Mouse (Mus musculus) B cell, adult 62 days (primary cell): ENCODE results near the gene Olfr1220. TPM values are rescaled to one million over a fixed set of nuclear protein-coding genes. Genes with fewer than 3 reads are reported as not detected.

Source experiments
- total RNA-seq: library from RNA; stranded (reverse); gene quantifications from 4 replicates; pipeline ENCODE4 v1.2.4, GENCODE M21; 2023

The Olfr1220 gene
- total RNA-seq: not detected in 4 replicates

DNA sequence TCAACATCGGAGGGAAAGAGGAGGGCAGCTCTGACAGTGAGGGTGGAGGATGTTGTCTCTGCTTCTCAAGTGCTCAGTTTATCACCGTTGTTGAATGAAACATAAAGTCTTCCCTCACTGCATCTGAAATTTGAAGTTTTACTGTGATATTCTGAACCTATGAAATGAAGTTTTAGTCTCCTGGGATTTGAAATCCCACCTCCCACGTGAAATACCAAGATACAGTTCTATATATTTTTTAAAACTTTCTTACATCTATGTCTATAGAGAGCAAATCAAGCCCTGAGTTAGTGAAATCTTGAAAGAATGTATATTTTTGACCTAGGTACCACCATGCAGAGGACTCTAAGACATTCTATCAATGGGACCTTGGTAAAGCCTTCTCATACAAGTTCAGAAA is at the start of gene Olfr1220:
TSS of gene Olfr1220 (minus strand) at position 101 of the 400 bp plus-strand sequence.

DNA sequence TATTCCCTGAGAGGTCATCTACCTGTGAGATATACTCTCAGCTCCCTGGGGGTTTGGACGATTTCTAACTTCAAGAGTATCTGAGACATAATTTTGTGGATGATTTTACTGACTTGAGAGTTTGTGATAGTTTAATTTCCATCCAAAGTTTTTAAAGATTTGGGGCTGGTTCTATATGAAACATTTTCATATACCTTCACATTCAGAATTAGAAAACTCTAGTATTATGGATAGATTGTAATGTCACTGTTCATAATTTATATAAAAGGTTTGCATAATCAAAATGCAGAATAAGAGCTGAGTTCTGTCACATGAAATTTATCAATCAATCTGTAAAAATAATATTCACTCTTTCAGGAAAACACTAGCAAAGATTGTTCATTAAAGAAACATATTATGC is 44.8 kb upstream of the Olfr1220 start, which contains the start of gene Olfr1223:
TSS of gene Olfr1223 (minus strand) at position 101 of the 400 bp plus-strand sequence.

DNA sequence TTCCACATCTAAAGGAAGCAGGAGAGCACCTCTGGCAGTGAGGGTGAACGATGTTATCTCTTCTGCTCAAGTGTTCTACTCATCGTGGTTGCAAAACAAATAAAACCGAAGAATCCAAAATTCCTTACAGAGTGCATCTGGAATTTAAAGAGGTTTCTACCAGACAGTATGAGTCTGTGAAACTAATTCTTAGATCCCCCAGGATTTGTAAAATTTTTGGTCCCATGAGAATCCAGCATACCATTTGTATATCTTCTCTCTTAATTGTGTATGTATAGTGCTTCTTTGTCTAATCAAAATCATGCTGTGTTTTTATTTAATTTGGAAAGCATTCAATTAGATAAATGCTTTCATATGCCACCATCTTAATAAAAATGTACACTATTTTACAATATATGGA is 26.3 kb upstream of the Olfr1220 start, which contains the start of gene Olfr1222:
TSS of gene Olfr1222 (minus strand) at position 101 of the 400 bp plus-strand sequence.

DNA sequence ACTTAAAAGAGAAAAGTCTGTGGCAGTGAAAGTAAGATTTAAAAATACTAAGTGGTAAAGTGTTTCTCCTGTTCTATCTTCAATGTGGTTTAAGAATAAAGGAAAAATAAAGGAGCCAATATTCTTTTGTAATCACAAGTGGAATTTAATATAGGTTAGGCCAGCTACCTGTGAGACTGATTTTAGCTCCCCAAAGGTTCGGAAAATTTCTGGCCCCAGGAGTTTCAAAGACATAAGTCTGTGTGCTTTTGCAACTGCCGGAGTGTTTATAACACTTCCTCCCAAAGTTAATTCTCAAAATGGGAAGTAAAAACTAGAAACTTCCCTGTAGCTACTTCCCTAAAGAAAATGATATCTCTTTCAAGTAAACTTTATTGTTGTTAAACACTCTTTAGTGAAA is 10.5 kb upstream of the Olfr1220 start, which contains the start of gene Olfr1221:
TSS of gene Olfr1221 (minus strand) at position 101 of the 400 bp plus-strand sequence.

DNA sequence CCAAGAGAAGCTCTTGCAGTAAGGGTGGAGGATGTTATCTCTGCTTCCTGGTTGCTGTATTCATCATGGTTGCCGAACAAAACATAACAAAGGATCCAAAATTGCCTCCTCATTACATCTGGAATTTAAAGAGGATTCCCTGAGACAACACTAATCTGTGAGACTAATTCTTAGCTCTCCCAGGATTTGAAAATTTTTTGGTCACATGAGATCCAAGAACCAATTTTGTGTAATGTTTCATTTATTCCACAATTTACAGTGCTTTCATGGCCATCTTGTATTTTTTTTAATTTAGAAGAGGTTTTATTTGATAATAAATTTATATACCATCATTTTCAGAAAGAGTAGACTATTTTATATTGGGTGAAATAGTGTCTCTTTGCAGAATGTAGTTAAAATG is 23.2 kb downstream of the Olfr1220 start, which contains the start of gene Olfr1219:
TSS of gene Olfr1219 (minus strand) at position 101 of the 400 bp plus-strand sequence.

DNA sequence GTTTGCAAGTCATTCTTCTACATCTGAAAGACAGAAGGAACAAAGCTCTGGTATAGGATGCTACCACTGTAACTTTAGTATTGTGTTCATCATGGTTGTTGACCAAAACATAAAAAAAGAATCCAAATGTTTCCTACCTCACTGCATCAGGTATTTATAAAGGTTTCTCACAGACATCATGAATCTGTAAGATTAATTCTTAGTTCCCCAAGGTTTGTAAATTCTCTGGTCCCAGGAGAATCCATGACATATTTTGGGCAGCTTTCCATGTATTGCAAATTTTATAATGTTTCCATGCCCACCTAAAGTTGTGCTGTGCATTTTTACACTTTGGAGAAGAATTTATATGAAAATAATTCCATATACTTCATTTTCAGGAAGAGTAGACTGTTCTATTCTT is 45.5 kb downstream of the Olfr1220 start, which contains the start of gene Olfr1218:
TSS of gene Olfr1218 (minus strand) at position 101 of the 400 bp plus-strand sequence.

Other genes with a start within 250 kb of the Olfr1220 start
- gene Olfr1206, start 243.6 kb downstream of the Olfr1220 start, total RNA-seq: not detected in 4 replicates
- not detected in 4 replicates for gene Olfr1208, start 204.5 kb downstream of the Olfr1220 start, total RNA-seq
- not detected in 4 replicates for gene Olfr1209, start 191.7 kb downstream of the Olfr1220 start, total RNA-seq
- gene Olfr1211, start 168.7 kb downstream of the Olfr1220 start, total RNA-seq: not detected in 4 replicates
- not detected in 4 replicates for gene Olfr1212, start 152.9 kb downstream of the Olfr1220 start, total RNA-seq
- gene Gm13762, start 126.6 kb downstream of the Olfr1220 start, total RNA-seq: not detected in 4 replicates
- not detected in 4 replicates for gene Olfr1214, start 114.2 kb downstream of the Olfr1220 start, total RNA-seq
- gene Olfr1215, start 99.9 kb downstream of the Olfr1220 start, total RNA-seq: not detected in 4 replicates
- not detected in 4 replicates for gene Olfr1216, start 88.5 kb downstream of the Olfr1220 start, total RNA-seq
- gene Olfr1217, start 74.8 kb downstream of the Olfr1220 start, total RNA-seq: not detected in 4 replicates
- gene Olfr1218, start 45.6 kb downstream of the Olfr1220 start, total RNA-seq: not detected in 4 replicates
- gene Olfr1219, start 23.3 kb downstream of the Olfr1220 start, total RNA-seq: not detected in 4 replicates
- gene Olfr1221, start 10.4 kb upstream of the Olfr1220 start, total RNA-seq: not detected in 4 replicates
- gene Olfr1222, start 26.2 kb upstream of the Olfr1220 start, total RNA-seq: not detected in 4 replicates
- gene Olfr1223, start 44.7 kb upstream of the Olfr1220 start, total RNA-seq: not detected in 4 replicates
- gene Olfr1224-ps1, start 57.3 kb upstream of the Olfr1220 start, total RNA-seq: not detected in 4 replicates
- gene Olfr1225, start 67.8 kb upstream of the Olfr1220 start, total RNA-seq: not detected in 4 replicates
- gene Olfr1226, start 93.2 kb upstream of the Olfr1220 start, total RNA-seq: not detected in 4 replicates
- not detected in 4 replicates for gene Olfr1228, start 147.2 kb upstream of the Olfr1220 start, total RNA-seq
- gene Olfr1229, start 181.2 kb upstream of the Olfr1220 start, total RNA-seq: not detected in 4 replicates
- not detected in 4 replicates for gene Olfr1230, start 190.4 kb upstream of the Olfr1220 start, total RNA-seq
- gene Olfr1231, start 200.2 kb upstream of the Olfr1220 start, total RNA-seq: not detected in 4 replicates
- gene Olfr1232, start 222.8 kb upstream of the Olfr1220 start, total RNA-seq: not detected in 4 replicates
- not detected in 4 replicates for gene Olfr1233, start 235.6 kb upstream of the Olfr1220 start, total RNA-seq